Mouse (Mus musculus): ENCODE results near the gene Dgki. TPM values are rescaled to one million over a fixed set of nuclear protein-coding genes. Genes with fewer than 3 reads are reported as not detected.

Gene Dgki
- polyA plus RNA-seq, 2 experiments: 0.02 TPM; not detected in 1

GRCm38 (mm10) chr6:37051652-37052051 is 248.3 kb downstream of the Dgki start:
- H3K27me3 ChIP-seq (ENCODE audit: control insufficient read depth, insufficient read depth, low read length): no peaks in the 10 kb centered on the region
- H3K4me3 ChIP-seq (ENCODE audit: insufficient read depth in 1 of 2, low read depth in 2 of 2, low read length in 2 of 2): no peak overlapping the region
- DNase-seq (ENCODE audit: low read depth in 3 of 3, low spot score in 3 of 3) (no peak), ATAC-seq (ENCODE audit: insufficient read depth) (no peak)
- no peaks in the 10 kb centered on the region for H3K9me3 ChIP-seq (ENCODE audit: control insufficient read depth, low read length)
- H3K36me3 ChIP-seq (replicated peaks; ENCODE audit: control insufficient read depth, insufficient read depth, low read depth): no peaks in the 10 kb centered on the region
- no peak overlapping the region for H3K27ac ChIP-seq
- WGBS (ENCODE audit: insufficient replicate concordance): 21% methylated on average over 5 of the region's 5 CpGs
- no peak overlapping the region for H3K4me2 ChIP-seq (ENCODE audit: low read depth)
- H3K9ac ChIP-seq (replicated peaks): no peak overlapping the region
- TF ChIP-seq EP300 (IDR thresholded peaks at IDR 0.05; ENCODE audit: low read depth) (no peak), CTCF (IDR thresholded peaks at IDR 0.05; ENCODE audit: low read depth) (no peak)
- H3K4me1 ChIP-seq (replicated peaks; ENCODE audit: control insufficient read depth in 2 of 2, insufficient read depth in 2 of 2, low read length in 1 of 2): no peaks in the 10 kb centered on the region

DNA sequence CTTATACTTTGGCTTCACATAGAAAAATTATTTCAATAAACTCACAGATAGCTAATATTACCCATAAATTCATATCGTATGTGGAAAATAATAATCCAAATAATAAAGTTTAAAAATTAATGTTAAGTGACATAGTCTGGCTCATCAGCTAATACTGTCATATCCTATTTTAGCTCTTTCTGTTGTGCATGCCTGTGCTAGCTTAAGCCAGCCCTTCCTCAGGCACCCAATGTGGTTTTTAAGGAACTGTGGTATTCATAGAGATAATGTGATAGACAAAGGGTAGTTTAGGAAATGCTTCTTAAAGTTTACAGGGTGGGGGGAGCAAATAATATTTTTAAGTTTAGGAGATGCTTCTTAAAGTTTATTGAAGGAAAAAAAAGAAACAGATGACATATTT is 248.8 kb downstream of the Dgki start:
- Histone ChIP-seq H3K36me3 (replicated peaks; ENCODE audit: control insufficient read depth, insufficient read depth, low read depth) (no peaks in the 10 kb centered on the region), H3K4me3 (ENCODE audit: insufficient read depth in 1 of 2, low read depth in 2 of 2, low read length in 2 of 2) (no peak overlapping the region), H3K4me2 (ENCODE audit: low read depth) (no peak overlapping the region), H3K27ac (no peak overlapping the region), H3K9ac (replicated peaks) (no peak overlapping the region), H3K27me3 (ENCODE audit: control insufficient read depth, insufficient read depth, low read length) (no peaks in the 10 kb centered on the region), H3K9me3 (ENCODE audit: control insufficient read depth, low read length) (no peaks in the 10 kb centered on the region), H3K4me1 (replicated peaks; ENCODE audit: control insufficient read depth in 2 of 2, insufficient read depth in 2 of 2, low read length in 1 of 2) (no peaks in the 10 kb centered on the region)
- TF ChIP-seq CTCF (IDR thresholded peaks at IDR 0.05; ENCODE audit: low read depth): no peak
- TF ChIP-seq EP300 (IDR thresholded peaks at IDR 0.05; ENCODE audit: low read depth): no peak
- no peak for DNase-seq (ENCODE audit: low read depth in 3 of 3, low spot score in 3 of 3)
- 70% methylated on average over 1 of the region's 1 CpGs for WGBS (ENCODE audit: insufficient replicate concordance)
- ATAC-seq (ENCODE audit: insufficient read depth): no peak

DNA sequence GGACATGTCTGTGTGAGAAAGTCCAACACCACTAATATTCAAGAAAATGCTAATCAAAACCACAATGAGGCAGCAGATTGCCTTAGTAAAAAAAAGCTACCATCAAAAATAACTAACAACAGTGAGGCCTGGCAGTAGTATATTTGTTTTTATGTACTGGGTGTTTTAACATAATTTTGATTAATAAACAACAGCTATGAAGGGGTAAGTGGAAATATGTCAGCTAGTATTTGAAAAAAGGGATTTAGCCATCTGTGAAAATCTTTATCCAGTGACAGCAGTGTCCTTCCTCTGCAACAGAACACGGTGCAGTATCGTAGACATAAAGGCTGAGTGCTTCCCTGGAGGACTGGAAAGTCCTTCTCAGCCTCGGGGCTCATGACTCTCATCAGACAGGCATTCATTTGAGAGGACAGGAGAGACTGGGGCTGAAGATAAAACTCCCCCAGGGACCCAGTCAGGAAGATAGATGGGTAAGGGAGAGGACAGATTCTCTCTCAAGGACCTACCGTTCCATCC is 252.3 kb downstream of the Dgki start:
- ATAC-seq (ENCODE audit: insufficient read depth): no peak
- 45% methylated on average over 4 of the region's 4 CpGs for WGBS (ENCODE audit: insufficient replicate concordance)
- TF ChIP-seq CTCF (IDR thresholded peaks at IDR 0.05; ENCODE audit: low read depth): no peak
- no peak for TF ChIP-seq EP300 (IDR thresholded peaks at IDR 0.05; ENCODE audit: low read depth)

GRCm38 (mm10) chr6:37046152-37046788 is 253.7 kb downstream of the Dgki start:
- no peaks in the 10 kb centered on the region for H3K36me3 ChIP-seq (replicated peaks; ENCODE audit: control insufficient read depth, insufficient read depth, low read depth)
- H3K9ac ChIP-seq (replicated peaks): no peak overlapping the region
- ATAC-seq (ENCODE audit: insufficient read depth) (no peak), DNase-seq (ENCODE audit: low read depth in 3 of 3, low spot score in 3 of 3) (peak in 1 of 3 experiments; percentile 4)
- no peak overlapping the region for H3K27ac ChIP-seq
- no peaks in the 10 kb centered on the region for H3K4me1 ChIP-seq (replicated peaks; ENCODE audit: control insufficient read depth in 2 of 2, insufficient read depth in 2 of 2, low read length in 1 of 2)
- no peaks in the 10 kb centered on the region for H3K9me3 ChIP-seq (ENCODE audit: control insufficient read depth, low read length)
- no peak overlapping the region for H3K4me2 ChIP-seq (ENCODE audit: low read depth)
- no peak overlapping the region for H3K4me3 ChIP-seq (ENCODE audit: insufficient read depth in 1 of 2, low read depth in 2 of 2, low read length in 2 of 2)
- WGBS (ENCODE audit: insufficient replicate concordance): 27% methylated on average over 4 of the region's 4 CpGs
- TF ChIP-seq EP300 (IDR thresholded peaks at IDR 0.05; ENCODE audit: low read depth) (no peak), CTCF (IDR thresholded peaks at IDR 0.05; ENCODE audit: low read depth) (peak; percentile 59)
- H3K27me3 ChIP-seq (ENCODE audit: control insufficient read depth, insufficient read depth, low read length): no peaks in the 10 kb centered on the region

More for the DNA sequence above, 252.3 kb downstream of the Dgki start:
- no peak overlapping the region for H3K27ac ChIP-seq
- no peak for DNase-seq (ENCODE audit: low read depth in 3 of 3, low spot score in 3 of 3)
- no peaks in the 10 kb centered on the region for H3K27me3 ChIP-seq (ENCODE audit: control insufficient read depth, insufficient read depth, low read length)
- H3K9ac ChIP-seq (replicated peaks): no peak overlapping the region
- no peaks in the 10 kb centered on the region for H3K9me3 ChIP-seq (ENCODE audit: control insufficient read depth, low read length)
- H3K36me3 ChIP-seq (replicated peaks; ENCODE audit: control insufficient read depth, insufficient read depth, low read depth): no peaks in the 10 kb centered on the region
- no peak overlapping the region for H3K4me2 ChIP-seq (ENCODE audit: low read depth)
- H3K4me1 ChIP-seq (replicated peaks; ENCODE audit: control insufficient read depth in 2 of 2, insufficient read depth in 2 of 2, low read length in 1 of 2): no peaks in the 10 kb centered on the region
- H3K4me3 ChIP-seq (ENCODE audit: insufficient read depth in 1 of 2, low read depth in 2 of 2, low read length in 2 of 2): no peak overlapping the region

DNA sequence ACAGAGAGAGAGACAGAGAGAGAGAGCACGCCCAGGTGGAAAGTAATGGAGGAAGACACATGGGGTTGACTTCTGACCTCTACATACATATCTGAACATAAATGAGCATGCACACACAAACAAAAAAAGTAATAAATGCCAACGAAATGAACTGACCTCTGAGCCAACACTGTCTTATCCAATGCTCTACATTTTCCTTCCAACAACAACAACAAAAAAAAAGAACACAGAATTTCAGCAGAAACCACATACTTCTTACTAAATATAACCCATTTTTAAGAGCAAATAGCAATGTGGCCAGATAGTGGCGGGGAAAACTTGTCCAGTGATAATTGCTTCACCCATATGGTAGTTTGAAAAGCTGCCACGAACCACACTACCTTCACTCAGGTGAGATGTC is 255.2 kb downstream of the Dgki start:
- Histone ChIP-seq H3K27me3 (ENCODE audit: control insufficient read depth, insufficient read depth, low read length) (no peaks in the 10 kb centered on the region), H3K4me2 (ENCODE audit: low read depth) (no peak overlapping the region), H3K36me3 (replicated peaks; ENCODE audit: control insufficient read depth, insufficient read depth, low read depth) (no peaks in the 10 kb centered on the region), H3K27ac (no peak overlapping the region), H3K9ac (replicated peaks) (no peak overlapping the region), H3K9me3 (ENCODE audit: control insufficient read depth, low read length) (no peaks in the 10 kb centered on the region), H3K4me3 (ENCODE audit: insufficient read depth in 1 of 2, low read depth in 2 of 2, low read length in 2 of 2) (no peak overlapping the region), H3K4me1 (replicated peaks; ENCODE audit: control insufficient read depth in 2 of 2, insufficient read depth in 2 of 2, low read length in 1 of 2) (no peaks in the 10 kb centered on the region)
- WGBS (ENCODE audit: insufficient replicate concordance): 52% methylated on average over 4 of the region's 4 CpGs
- TF ChIP-seq CTCF (IDR thresholded peaks at IDR 0.05; ENCODE audit: low read depth): no peak
- no peak for TF ChIP-seq EP300 (IDR thresholded peaks at IDR 0.05; ENCODE audit: low read depth)
- DNase-seq (ENCODE audit: low read depth in 3 of 3, low spot score in 3 of 3): no peak
- ATAC-seq (ENCODE audit: insufficient read depth): no peak

Measured in liver, embryonic 14.5 days (tissue).